Mouse (Mus musculus): ENCODE results near the gene Ntrk2.

Gene Ntrk2

GRCm38 (mm10) chr13:58806397-58806892, at the start of gene Ntrk2:
Ntrk2 (plus strand) TSS chr13:58806569.
- DNase-seq (ENCODE audit: low read depth, low spot score), result peak; percentile 91

GRCm38 (mm10) chr13:58761003-58761630, 45.3 kb upstream of the Ntrk2 start:
- no peak for DNase-seq (ENCODE audit: low read depth, low spot score)

GRCm38 (mm10) chr13:58768258-58768657, 38.1 kb upstream of the Ntrk2 start:
- DNase-seq (ENCODE audit: low read depth, low spot score), result no peak

GRCm38 (mm10) chr13:58769438-58769837, 36.9 kb upstream of the Ntrk2 start:
- no peak for DNase-seq (ENCODE audit: low read depth, low spot score)

GRCm38 (mm10) chr13:58779261-58779660, 27.1 kb upstream of the Ntrk2 start:
- no peak for DNase-seq (ENCODE audit: low read depth, low spot score)

GRCm38 (mm10) chr13:58786476-58786875, 19.9 kb upstream of the Ntrk2 start:
- no peak for DNase-seq (ENCODE audit: low read depth, low spot score)

- DNase-seq (ENCODE audit: low read depth, low spot score), result no peak
These were observed 15.6 kb upstream of the Ntrk2 start for GRCm38 (mm10) chr13:58790741-58791140.

- no peak for DNase-seq (ENCODE audit: low read depth, low spot score)
These were observed 9.0 kb upstream of the Ntrk2 start for GRCm38 (mm10) chr13:58797386-58797785.

- no peak for DNase-seq (ENCODE audit: low read depth, low spot score)
These were observed 5.1 kb upstream of the Ntrk2 start for GRCm38 (mm10) chr13:58801291-58801690.

GRCm38 (mm10) chr13:58803882-58804281, 2.5 kb upstream of the Ntrk2 start:
- no peak for DNase-seq (ENCODE audit: low read depth, low spot score)

GRCm38 (mm10) chr13:58805833-58806232, 536 bp upstream of the Ntrk2 start:
- DNase-seq (ENCODE audit: low read depth, low spot score), result no peak

- peak; percentile 53 for DNase-seq (ENCODE audit: low read depth, low spot score)
These were observed 693 bp downstream of the Ntrk2 start for GRCm38 (mm10) chr13:58806896-58807628.

GRCm38 (mm10) chr13:58807629-58808363, 1.4 kb downstream of the Ntrk2 start:
- peak; percentile 92 for DNase-seq (ENCODE audit: low read depth, low spot score)

- no peak for DNase-seq (ENCODE audit: low read depth, low spot score)
These were observed 2.0 kb downstream of the Ntrk2 start for GRCm38 (mm10) chr13:58808381-58808821.

- peak; percentile 60 for DNase-seq (ENCODE audit: low read depth, low spot score)
These were observed 3.6 kb downstream of the Ntrk2 start for GRCm38 (mm10) chr13:58809930-58810329.

- no peak for DNase-seq (ENCODE audit: low read depth, low spot score)
These were observed 18.4 kb downstream of the Ntrk2 start for GRCm38 (mm10) chr13:58824752-58825151.

GRCm38 (mm10) chr13:58826356-58827197, 20.2 kb downstream of the Ntrk2 start:
- DNase-seq (ENCODE audit: low read depth, low spot score), result no peak

- no peak for DNase-seq (ENCODE audit: low read depth, low spot score)
These were observed 25.6 kb downstream of the Ntrk2 start for GRCm38 (mm10) chr13:58831999-58832398.

- DNase-seq (ENCODE audit: low read depth, low spot score), result peak; percentile 50
These were observed 28.4 kb downstream of the Ntrk2 start for GRCm38 (mm10) chr13:58834726-58835125.

GRCm38 (mm10) chr13:58836891-58837290, 30.5 kb downstream of the Ntrk2 start:
- DNase-seq (ENCODE audit: low read depth, low spot score), result no peak

- no peak for DNase-seq (ENCODE audit: low read depth, low spot score)
These were observed 31.7 kb downstream of the Ntrk2 start for GRCm38 (mm10) chr13:58838110-58838509.
